Mouse (Mus musculus) E14TG2a.4 (cell line): ENCODE measurements around the gene Adh6a.

Experiments
- CTCF ChIP-seq: conservative IDR thresholded peaks from 2 replicates; pipeline ENCODE4 v1.5.1; 2014; ENCODE audit warnings: low read length
- POU5F1 ChIP-seq: IDR thresholded peaks from 2 replicates; pipeline ENCODE4 v1.6.1; 2014; ENCODE audit warnings: low read length, borderline replicate concordance

- no peak for TF ChIP-seq CTCF
- TF ChIP-seq POU5F1, result no peak
Observed at GRCm38 (mm10) chr3:138336104-138336754, 23.1 kb downstream of the Adh6a start.
